In the genomic region with DNA sequence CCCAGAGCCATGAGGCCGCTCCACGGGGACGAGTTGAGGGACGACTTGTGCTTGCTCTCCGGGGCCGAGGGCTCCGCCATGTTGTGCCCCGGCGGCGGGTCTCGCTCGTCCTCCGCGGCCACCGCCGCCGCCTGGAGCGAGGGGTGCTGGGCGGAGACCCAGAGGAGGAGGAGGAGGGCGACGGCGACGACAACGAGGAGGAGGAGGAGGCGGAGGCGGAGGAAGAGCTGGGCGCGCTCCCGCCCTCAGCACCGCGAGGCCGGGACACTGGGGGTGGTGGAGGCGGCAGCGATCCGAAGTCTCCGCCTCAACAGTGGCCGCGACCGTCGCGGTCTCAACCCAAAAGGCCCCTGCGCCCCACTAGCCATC, we compare ENCODE assay signal across 8 mouse cellular contexts. TPM values are rescaled to one million over a fixed set of nuclear protein-coding genes. Genes with fewer than 3 reads are reported as not detected.
A peak's percentile ranks its signal among the peaks of the same experiment; 100 is the strongest.
DNase-seq lines count a peak whose midpoint lies in the region; ATAC-seq and TF ChIP-seq lines count a peak whose summit lies in the region.

No protein-coding gene starts in this region.

- peak overlapping the region; percentile 96 for H3K4me3 ChIP-seq in limb, embryonic 14.5 days (replicated peaks; ENCODE audit: low read length)
- H3K4me3 ChIP-seq in midbrain, postnatal 0 days (ENCODE audit: low read depth, low read length) = peak overlapping the region; percentile 99

- H3K36me3 ChIP-seq in limb, embryonic 14.5 days (ENCODE audit: control insufficient read depth, insufficient read depth, low read length) = no peaks in the 10 kb centered on the region
- H3K36me3 ChIP-seq in midbrain, postnatal 0 days (ENCODE audit: insufficient read depth, low read length) = no peaks in the 10 kb centered on the region

- TF ChIP-seq CTCF in midbrain, postnatal 0 days (IDR thresholded peaks at IDR 0.05) = no peak

- H3K9me3 ChIP-seq in limb, embryonic 14.5 days (ENCODE audit: control insufficient read depth, low read length) = no peaks in the 10 kb centered on the region
- no peaks in the 10 kb centered on the region for H3K9me3 ChIP-seq in midbrain, postnatal 0 days (ENCODE audit: low read length)

- 0% methylated on average over 19 of the region's 42 CpGs for WGBS in limb, embryonic 14.5 days
- WGBS in midbrain, postnatal 0 days = 0% methylated on average over 23 of the region's 42 CpGs

- H3K4me2 ChIP-seq in limb, embryonic 14.5 days (replicated peaks; ENCODE audit: low read depth, low read length, severe bottlenecking) = peak overlapping the region; percentile 68
- H3K4me2 ChIP-seq in midbrain, postnatal 0 days (ENCODE audit: low read depth, low read length, poor library complexity, severe bottlenecking) = peak overlapping the region; percentile 67

- DNase-seq in kidney, adult 8-10 months = peak; percentile 79 to 83
- DNase-seq in kidney, postnatal 14 days = no peak
- DNase-seq in adrenal gland, postnatal 10 days = peak; percentile 88
- peak; percentile 75 for DNase-seq in forelimb bud, embryonic 11.5 days (ENCODE audit: low read depth, low spot score)
- DNase-seq in limb, embryonic 14.5 days (ENCODE audit: low spot score) = no peak
- DNase-seq in midbrain, postnatal 0 days (ENCODE audit: low spot score) = no peak
- no peak for DNase-seq in cerebellum, adult 9-10 months
- no peak for DNase-seq in spleen, postnatal 4 days (ENCODE audit: low spot score in 2 of 2)

- H3K27me3 ChIP-seq in limb, embryonic 14.5 days (ENCODE audit: control insufficient read depth, insufficient read depth, low read length) = no peaks in the 10 kb centered on the region
- H3K27me3 ChIP-seq in midbrain, postnatal 0 days (ENCODE audit: insufficient read depth, low read length) = no peaks in the 10 kb centered on the region

- H3K9ac ChIP-seq in limb, embryonic 14.5 days (ENCODE audit: low read depth, low read length, severe bottlenecking) = peak overlapping the region; percentile 96
- peak overlapping the region; percentile 95 for H3K9ac ChIP-seq in midbrain, postnatal 0 days (replicated peaks; ENCODE audit: low read length, poor library complexity, severe bottlenecking)

- H3K27ac ChIP-seq in limb, embryonic 14.5 days (replicated peaks; ENCODE audit: low read depth, low read length) = peak overlapping the region; percentile 93
- H3K27ac ChIP-seq in midbrain, postnatal 0 days (ENCODE audit: low read depth, low read length) = peak overlapping the region; percentile 94

- peak; percentile 74 for ATAC-seq in limb, embryonic 14.5 days (ENCODE audit: low FRiP score, low read depth)
- no peak; the same call in 1 of the 2 replicates for ATAC-seq in midbrain, postnatal 0 days (ENCODE audit: low FRiP score)

- peaks cover 30% of the 10 kb centered on the region for H3K4me1 ChIP-seq in limb, embryonic 14.5 days (ENCODE audit: control insufficient read depth, insufficient read depth, low read length)
- H3K4me1 ChIP-seq in midbrain, postnatal 0 days (ENCODE audit: insufficient read depth, low read length) = peaks cover 9% of the 10 kb centered on the region; the same call in 1 of the 2 replicates

- 0 out of 2 replicates have a peak, but pooled peaks have one; percentile 66 for TF ChIP-seq POLR2A in limb, embryonic 14.5 days (IDR thresholded peaks at IDR 0.05; ENCODE audit: borderline replicate concordance, extremely low read depth, insufficient read depth, insufficient read length)

RNA-seq across cellular contexts. Expression of a gene that starts 0.3 kb away (rescaled TPM):
- total RNA-seq in adrenal gland, postnatal 10 days (2021) = 100 to 1,000 TPM; 113 to 118 TPM
- polyA plus RNA-seq in limb, embryonic 14.5 days (2012; rRNA removed) = 67.2 and 78.4 TPM in 2 replicates
- polyA plus RNA-seq in limb, embryonic 14.5 days (2014; fragmentation: Nextera tagmentation; extraction: Ambion mirVana) = 117 and 118 TPM in 2 replicates
- 93.4 and 94.0 TPM in 2 replicates for total RNA-seq in midbrain, postnatal 0 days (2014; rRNA removed)
- polyA plus RNA-seq in midbrain, postnatal 0 days (2015; fragmentation: Nextera tagmentation; extraction: Ambion mirVana) = 50.9 and 56.6 TPM in 2 replicates

Comparison
In these comparisons a context has a peak if more than half of its experiments do, and no peak if none do; other contexts are left out.
1. DNase-seq: peak in kidney, adult 8-10 months (2 of 2), adrenal gland, postnatal 10 days (single experiment) and forelimb bud, embryonic 11.5 days (single experiment); none in kidney, postnatal 14 days (single experiment), limb, embryonic 14.5 days (single experiment), midbrain, postnatal 0 days (single experiment), cerebellum, adult 9-10 months (single experiment) and spleen, postnatal 4 days (0 of 2).